Mouse (Mus musculus) neural tube, postnatal 0 days (tissue): ENCODE results near the gene Sar1b. TPM values are rescaled to one million over a fixed set of nuclear protein-coding genes. Genes with fewer than 3 reads are reported as not detected.

Experiments used
- polyA plus RNA-seq: library from polyadenylated mRNA; unstranded; fragments of >200 nt; fragmentation: Nextera tagmentation; extraction: Ambion mirVana; gene quantifications from 2 replicates; pipeline ENCODE4 v1.2.1, GENCODE M21; 2015

Gene Sar1b
- 237 and 253 TPM in 2 replicates for polyA plus RNA-seq

GRCm38 (mm10) chr11:51763213-51763907 lies at the start of gene Sar1b, which contains the start of gene Sec24a:
Sar1b (plus strand) TSS chr11:51763687.
Sec24a (minus strand) TSS chr11:51763634.

Other genes starting within 250 kb of the Sar1b start
- gene Phykpl, start 178.9 kb upstream of the Sar1b start, polyA plus RNA-seq, result 6.9 and 7.9 TPM in 2 replicates
- 180 and 199 TPM in 2 replicates for gene Hnrnpab, start 156.8 kb upstream of the Sar1b start, polyA plus RNA-seq
- 92.6 and 107 TPM in 2 replicates for gene Nhp2, start 144.0 kb upstream of the Sar1b start, polyA plus RNA-seq
- gene Rmnd5b, start 127.8 kb upstream of the Sar1b start, polyA plus RNA-seq, result 64.2 and 70.1 TPM in 2 replicates
- gene N4bp3, start 112.8 kb upstream of the Sar1b start, polyA plus RNA-seq, result 34.1 and 36.4 TPM in 2 replicates
- 1.5 and 1.7 TPM in 2 replicates for gene D930048N14Rik, start 112.7 kb upstream of the Sar1b start, polyA plus RNA-seq
- 94.9 and 118 TPM in 2 replicates for gene 0610009B22Rik, start 74.8 kb upstream of the Sar1b start, polyA plus RNA-seq
- gene Sec24a, start 53 bp upstream of the Sar1b start, polyA plus RNA-seq, result 13.1 and 13.5 TPM in 2 replicates
- 1.5 and 1.6 TPM in 2 replicates for gene Jade2, start 94.0 kb downstream of the Sar1b start, polyA plus RNA-seq
- 104 and 110 TPM in 2 replicates for gene Cdkn2aipnl, start 204.0 kb downstream of the Sar1b start, polyA plus RNA-seq
- 204 and 233 TPM in 2 replicates for gene Ube2b, start 237.1 kb downstream of the Sar1b start, polyA plus RNA-seq
- 32.2 and 33.7 TPM in 2 replicates for gene Cdkl3, start 240.5 kb downstream of the Sar1b start, polyA plus RNA-seq